Mouse (Mus musculus) heart, postnatal 0 days (tissue): ENCODE results near the gene Polg2.

ENCODE experiments used
- CTCF ChIP-seq: IDR thresholded peaks from 2 replicates; pipeline ENCODE4 v1.5.1; 2016; ENCODE audit warnings: antibody characterized with exemption, control low read depth, low read depth
- EP300 ChIP-seq: IDR thresholded peaks from 2 replicates; pipeline ENCODE4 v1.6.1; 2016; ENCODE audit warnings: antibody characterized with exemption, low read depth

DNA sequence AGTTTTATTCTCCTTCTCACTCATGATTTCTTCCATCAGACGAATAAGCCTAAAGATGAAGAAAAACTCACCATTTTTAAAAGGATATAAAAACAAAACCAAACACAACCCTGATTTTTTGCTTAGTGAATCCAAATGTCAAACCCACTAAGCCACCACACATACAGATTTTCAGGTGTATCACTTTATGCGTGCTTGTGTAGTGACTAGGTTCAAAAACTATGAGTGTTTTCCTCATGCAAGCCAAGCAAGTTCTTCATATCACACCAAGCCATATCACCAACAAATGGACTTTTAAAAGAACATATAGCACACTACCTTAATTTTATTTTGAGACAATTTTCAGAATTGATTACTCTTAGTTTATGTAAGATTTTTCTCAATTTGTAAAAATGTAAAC lies 5.1 kb upstream of the Polg2 start:
- TF ChIP-seq EP300 (no peak), CTCF (no peak)
